Mouse (Mus musculus) telencephalon, adult 2 months (tissue): Measurements from ENCODE around the gene Eci1.
"Not testable (repeated sequence)": the region's sequence is repeated elsewhere in the genome, so short reads cannot be mapped to it uniquely, and the experiment has no call there.

Experiments used
- DNase-seq: peaks from one replicate; pipeline ENCODE4 v3.0.0-alpha.2; 2011; ENCODE audit warnings: low read depth, low spot score

The Eci1 gene

DNA sequence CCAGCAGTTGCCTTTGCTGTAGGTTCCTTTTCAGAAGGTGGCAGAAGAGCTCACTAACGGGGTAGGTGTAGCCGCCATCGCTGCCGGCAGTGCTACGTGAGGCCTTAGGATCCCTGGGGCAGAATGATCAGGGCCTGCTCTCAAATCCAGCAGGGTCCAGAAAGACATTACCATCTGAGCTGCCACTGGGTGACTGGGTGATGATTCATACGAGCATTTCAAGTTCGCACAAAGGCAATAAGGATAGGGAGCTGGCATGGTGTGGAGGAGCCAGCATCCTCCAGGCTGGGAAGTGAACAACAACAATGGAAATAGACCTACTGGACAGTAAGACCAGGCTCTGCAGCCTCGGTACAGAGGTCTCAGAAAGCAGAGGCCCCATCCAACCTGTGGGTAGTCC is 13.9 kb downstream of the Eci1 start:
- no peak for DNase-seq

GRCm38 (mm10) chr17:24441148-24441547 is 14.7 kb downstream of the Eci1 start:
- no peak for DNase-seq

GRCm38 (mm10) chr17:24442107-24442506 is 15.7 kb downstream of the Eci1 start:
- DNase-seq = no peak

DNA sequence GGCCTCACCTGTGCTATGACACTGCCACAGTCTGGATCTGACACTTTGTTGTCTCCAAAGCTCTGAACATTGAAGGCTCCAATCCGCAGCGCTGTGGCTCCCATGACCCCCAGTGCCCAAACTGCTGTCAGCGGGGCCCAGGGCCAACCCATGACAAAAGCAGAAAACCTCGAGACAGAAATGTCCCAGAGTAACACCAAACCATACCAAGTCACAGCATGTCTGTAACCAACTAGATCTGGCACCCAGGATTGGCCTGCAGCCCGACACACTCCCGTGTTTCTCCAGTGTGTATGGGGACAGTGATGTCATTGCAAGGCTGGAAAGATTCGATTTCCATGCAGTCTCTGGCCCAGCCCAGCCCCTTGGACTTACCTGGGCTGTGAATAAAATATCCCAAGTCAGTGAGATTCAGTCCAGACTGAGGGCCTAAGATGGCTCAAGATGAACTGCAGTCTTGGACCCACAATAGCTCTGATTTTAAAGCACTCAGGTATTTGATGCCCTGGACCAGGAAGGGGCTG is 16.3 kb downstream of the Eci1 start, which contains the start of gene Dnase1l2:
Dnase1l2 (minus strand) TSS at position 474 of the 524 bp plus-strand sequence.
- DNase-seq = no peak

DNA sequence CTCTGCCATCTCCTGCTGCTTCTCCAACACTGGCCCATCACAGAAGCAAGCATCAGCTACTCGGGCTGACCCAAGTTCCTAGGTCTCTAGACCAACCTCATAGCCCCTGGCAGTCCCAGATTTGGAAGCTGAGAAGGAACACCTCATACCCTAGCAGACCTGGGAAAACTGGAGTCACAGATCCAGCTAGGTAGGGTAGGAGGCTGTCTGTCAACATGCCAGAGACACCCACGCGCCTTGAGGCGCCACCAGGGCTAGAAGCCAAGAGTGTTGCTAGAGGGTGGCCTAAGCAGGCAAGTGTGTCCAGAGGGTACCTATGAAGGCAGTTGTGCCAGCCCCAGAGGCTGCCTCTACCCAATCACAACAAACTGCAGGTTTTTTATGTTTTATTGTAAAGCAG is 17.0 kb downstream of the Eci1 start:
- DNase-seq = peak; percentile 23

GRCm38 (mm10) chr17:24446590-24446989 is 20.1 kb downstream of the Eci1 start:
- DNase-seq = no peak

DNA sequence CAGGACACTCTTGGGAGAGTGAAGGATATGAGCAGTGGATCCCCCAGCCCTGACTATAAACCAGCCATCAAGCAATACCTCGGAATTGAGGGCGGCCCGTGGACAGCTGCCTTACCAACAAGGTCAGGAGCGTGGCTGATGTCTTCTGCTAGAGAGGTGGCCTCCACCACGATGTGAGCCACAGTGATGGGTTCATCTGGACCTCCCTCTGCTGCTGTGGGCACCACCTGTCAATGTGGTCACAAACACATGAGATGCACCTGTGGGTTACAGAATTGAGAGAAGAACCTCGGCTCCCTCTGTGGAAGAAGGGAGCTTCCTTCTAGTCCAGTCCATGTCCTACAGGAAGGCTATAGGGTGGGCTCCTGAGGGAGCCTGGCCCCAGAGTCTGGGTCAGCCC is 23.1 kb downstream of the Eci1 start:
- DNase-seq = no peak

GRCm38 (mm10) chr17:24451220-24451619 is 24.8 kb downstream of the Eci1 start:
- no peak for DNase-seq

- DNase-seq = no peak
Observed at GRCm38 (mm10) chr17:24453372-24453771, 26.9 kb downstream of the Eci1 start.

DNA sequence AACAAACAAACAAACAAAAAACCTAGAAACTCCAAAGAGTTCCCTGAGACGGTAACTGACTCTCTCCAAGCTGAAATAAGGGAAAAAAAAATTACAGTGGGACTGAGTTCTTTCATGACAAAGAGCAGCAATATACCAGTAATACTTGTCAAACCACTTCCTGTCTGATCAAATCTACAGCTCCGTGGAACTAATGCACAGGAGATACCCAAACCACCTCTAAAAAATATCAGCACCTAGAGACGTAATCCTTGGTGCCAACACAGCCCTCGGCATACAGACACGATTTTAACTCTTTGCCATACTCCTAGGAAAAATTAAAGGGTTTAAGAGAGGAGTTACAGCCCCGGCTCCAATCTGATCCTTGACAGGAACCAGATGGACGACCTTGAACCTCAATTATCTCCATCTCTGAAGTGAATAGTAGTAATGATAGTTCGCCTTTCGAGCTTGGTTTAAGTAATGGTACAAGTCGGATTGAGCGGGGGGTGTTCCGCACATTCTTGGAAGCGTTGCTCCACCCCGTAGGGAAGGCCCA is 27.8 kb downstream of the Eci1 start:
- no peak for DNase-seq

GRCm38 (mm10) chr17:24454756-24455522 is 28.5 kb downstream of the Eci1 start:
- peak; percentile 99 for DNase-seq

- not testable (repeated sequence) for DNase-seq
Observed at GRCm38 (mm10) chr17:24455523-24456206, 29.2 kb downstream of the Eci1 start.

- DNase-seq = no peak
Observed at GRCm38 (mm10) chr17:24461580-24461979, 35.1 kb downstream of the Eci1 start.

DNA sequence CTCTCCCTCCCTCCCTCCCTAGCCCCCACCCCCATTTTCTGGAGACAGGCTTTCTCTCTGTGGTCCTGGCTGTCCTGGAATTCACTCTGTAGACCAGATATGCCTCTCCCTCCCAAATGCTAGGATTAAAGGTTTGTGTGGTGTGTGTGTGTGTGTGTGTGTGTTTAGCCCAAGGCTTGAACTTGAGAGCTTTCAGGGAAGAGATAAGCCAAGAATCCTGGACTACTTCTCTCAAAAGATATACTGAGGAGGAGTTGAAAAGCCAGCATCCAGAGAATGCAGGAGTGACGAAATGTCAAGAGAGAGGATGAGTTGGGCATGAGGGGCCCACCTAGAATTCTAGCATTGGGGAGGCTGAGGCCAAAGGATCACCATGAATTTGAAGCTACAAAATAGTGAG is 36.5 kb downstream of the Eci1 start:
- DNase-seq = no peak

GRCm38 (mm10) chr17:24463374-24464133 is 37.1 kb downstream of the Eci1 start:
- no peak for DNase-seq

DNA sequence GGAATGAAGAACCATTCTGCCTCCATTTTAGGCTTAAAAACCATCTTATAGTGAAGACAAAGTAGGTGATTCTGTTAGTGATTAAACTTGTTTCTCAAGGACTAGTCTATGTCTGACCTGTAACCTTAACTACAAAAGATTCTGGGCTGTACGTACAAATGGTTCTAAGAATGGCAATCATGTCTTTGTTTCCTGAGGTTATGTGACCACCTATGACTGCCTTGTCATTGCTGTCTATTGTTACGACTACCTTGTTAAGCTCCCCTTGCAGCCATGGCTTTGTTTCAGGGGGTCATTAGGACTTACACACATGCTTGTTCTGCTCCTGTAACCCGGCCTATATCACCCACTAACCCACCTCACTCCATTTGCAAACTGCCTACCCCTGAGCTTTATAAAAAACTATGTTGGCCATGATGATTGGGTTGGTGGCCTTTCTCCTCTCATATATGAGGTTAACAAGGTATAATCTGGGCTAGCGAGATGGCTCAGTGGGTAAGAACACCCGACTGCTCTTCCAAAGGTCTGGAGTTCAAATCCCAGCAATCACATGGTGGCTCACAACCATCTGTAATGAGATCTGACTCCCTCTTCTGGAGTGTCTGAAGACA is 42.3 kb downstream of the Eci1 start:
- DNase-seq = no peak

DNA sequence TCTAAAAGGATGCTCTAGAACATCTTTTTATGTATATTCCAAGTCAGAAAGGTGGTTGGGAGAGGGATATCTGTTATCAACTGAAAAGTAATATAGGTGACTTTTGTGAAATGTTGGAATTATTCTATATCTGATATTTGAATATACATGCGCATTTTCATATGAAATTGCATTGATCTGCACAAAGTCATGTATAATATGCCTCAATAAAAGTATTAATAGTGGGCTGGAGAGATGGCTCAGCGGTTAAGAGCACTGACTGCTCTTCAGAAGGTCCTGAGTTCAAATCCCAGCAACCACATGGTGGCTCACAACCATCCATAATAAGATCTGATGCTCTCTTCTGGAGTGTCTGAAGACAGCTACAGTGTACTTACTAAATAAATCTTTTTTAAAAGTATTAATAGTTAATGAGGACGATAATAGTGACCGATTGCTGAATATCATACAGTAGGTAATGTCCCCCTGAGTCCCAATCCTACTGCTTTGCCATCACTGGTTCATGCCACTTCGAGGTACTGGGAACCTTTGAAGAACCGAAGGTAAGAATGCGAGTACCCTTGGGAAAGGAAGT is 43.0 kb downstream of the Eci1 start:
- no peak for DNase-seq

GRCm38 (mm10) chr17:24469910-24470602 is 43.6 kb downstream of the Eci1 start, which contains the start of the genes E4f1 and Pgp:
TSS of gene E4f1 (minus strand) at chr17:24470313.
TSS of gene Pgp (plus strand) at chr17:24470392.
- peak; percentile 97 for DNase-seq

- DNase-seq = no peak
Observed at GRCm38 (mm10) chr17:24470701-24471527, 44.5 kb downstream of the Eci1 start.
